8 mouse cellular contexts compared by ENCODE assay signal in genomic region chr1:194977946-194978720, GRCm38 (mm10). TPM values are rescaled to one million over a fixed set of nuclear protein-coding genes. Genes with fewer than 3 reads are reported as not detected.
DNase-seq lines count a peak whose midpoint lies in the region; ATAC-seq and TF ChIP-seq lines count a peak whose summit lies in the region.
"Had no signal": no experiment of that assay in that cellular context is flagged by ENCODE, and none has a peak within 500 bp of the region (broad histone marks: within the 10 kb centered on the region; RNA-seq: fewer than 3 reads in every experiment).

No protein-coding gene starts in this region.

- peak overlapping the region; percentile 82 for H3K4me2 ChIP-seq in midbrain, embryonic 15.5 days

- H3K27ac ChIP-seq in layer of hippocampus, adult 2 months = peak overlapping the region; percentile 99
- H3K27ac ChIP-seq in midbrain, embryonic 15.5 days = peak overlapping the region; percentile 45; the same call in 1 of the 2 replicates
- H3K27ac ChIP-seq: limb, embryonic 12.5 days had no signal

- TF ChIP-seq CTCF in layer of hippocampus, adult 2 months (conservative IDR thresholded peaks at IDR 0.05) = no peak

- H3K9ac ChIP-seq in midbrain, embryonic 15.5 days = no peak overlapping the region
- H3K9ac ChIP-seq: limb, embryonic 12.5 days had no signal

- H3K36me3 ChIP-seq in midbrain, embryonic 15.5 days (replicated peaks) = no peaks in the 10 kb centered on the region
- H3K36me3 ChIP-seq: limb, embryonic 12.5 days had no signal

- ATAC-seq in midbrain, embryonic 15.5 days (replicated peaks) = peak; percentile 62
- ATAC-seq in erythroid progenitor cell, adult 5-6 weeks (replicated peaks; ENCODE audit: low FRiP score, poor library complexity, severe bottlenecking) = no peak

- H3K4me3 ChIP-seq in layer of hippocampus, adult 2 months = peak overlapping the region; percentile 81
- H3K4me3 ChIP-seq in midbrain, embryonic 15.5 days = peak overlapping the region; percentile 62; the same call in 1 of the 2 replicates
- H3K4me3 ChIP-seq: limb, embryonic 12.5 days had no signal

- peak; percentile 76 for DNase-seq in right cerebral cortex, adult 18-20 months
- DNase-seq in right cerebral cortex, postnatal 14 days = no peak
- DNase-seq in cerebellum, adult 9-11 months = peak; percentile 68
- peak; percentile 59 to 82 for DNase-seq in layer of hippocampus, adult 2 months (ENCODE audit: low spot score in 2 of 2)
- no peak for DNase-seq in spleen, postnatal 14 days (ENCODE audit: low spot score in 2 of 2)

- H3K4me1 ChIP-seq in midbrain, embryonic 15.5 days = peaks cover 25% of the 10 kb centered on the region

- H3K9me3 ChIP-seq in midbrain, embryonic 15.5 days = no peaks in the 10 kb centered on the region
- H3K9me3 ChIP-seq: limb, embryonic 12.5 days had no signal

- H3K27me3 ChIP-seq in midbrain, embryonic 15.5 days (replicated peaks) = no peaks in the 10 kb centered on the region

- WGBS in midbrain, embryonic 15.5 days = 36% methylated on average over 5 of the region's 5 CpGs

RNA-seq across cellular contexts. Expression of gene Cd34, which starts 39.5 kb away (rescaled TPM):
- total RNA-seq in layer of hippocampus, adult 2 months (2021) = 10 to 100 TPM; 25.5 to 26.5 TPM
- 28.0 TPM in 2 replicates for polyA plus RNA-seq in midbrain, embryonic 15.5 days (2015; fragmentation: Nextera tagmentation; extraction: Ambion mirVana)
- 3.2 and 10.1 TPM in 2 replicates for total RNA-seq in erythroid progenitor cell, adult 5-6 weeks (2015; ENCODE audit: low replicate concordance)
- 4.4 and 5.1 TPM in 2 replicates for total RNA-seq in erythroid progenitor cell, adult 5-6 weeks (2017; ENCODE audit: low replicate concordance)

Comparison
In these comparisons a context has a peak if more than half of its experiments do, and no peak if none do; other contexts are left out.
1. DNase-seq: peak in right cerebral cortex, adult 18-20 months (single experiment), cerebellum, adult 9-11 months (single experiment) and layer of hippocampus, adult 2 months (2 of 2); none in right cerebral cortex, postnatal 14 days (single experiment) and spleen, postnatal 14 days (0 of 2).